Mouse (Mus musculus): ENCODE results near the gene Chmp1a. TPM values are rescaled to one million over a fixed set of nuclear protein-coding genes. Genes with fewer than 3 reads are reported as not detected.
A peak's percentile ranks its signal among the peaks of the same experiment; 100 is the strongest.
"Not testable (repeated sequence)": the region's sequence is repeated elsewhere in the genome, so short reads cannot be mapped to it uniquely, and the experiment has no call there.

Chmp1a gene
- polyA plus RNA-seq (2015; fragmentation: Nextera tagmentation; extraction: Ambion mirVana): 146 and 165 TPM in 2 replicates

DNA sequence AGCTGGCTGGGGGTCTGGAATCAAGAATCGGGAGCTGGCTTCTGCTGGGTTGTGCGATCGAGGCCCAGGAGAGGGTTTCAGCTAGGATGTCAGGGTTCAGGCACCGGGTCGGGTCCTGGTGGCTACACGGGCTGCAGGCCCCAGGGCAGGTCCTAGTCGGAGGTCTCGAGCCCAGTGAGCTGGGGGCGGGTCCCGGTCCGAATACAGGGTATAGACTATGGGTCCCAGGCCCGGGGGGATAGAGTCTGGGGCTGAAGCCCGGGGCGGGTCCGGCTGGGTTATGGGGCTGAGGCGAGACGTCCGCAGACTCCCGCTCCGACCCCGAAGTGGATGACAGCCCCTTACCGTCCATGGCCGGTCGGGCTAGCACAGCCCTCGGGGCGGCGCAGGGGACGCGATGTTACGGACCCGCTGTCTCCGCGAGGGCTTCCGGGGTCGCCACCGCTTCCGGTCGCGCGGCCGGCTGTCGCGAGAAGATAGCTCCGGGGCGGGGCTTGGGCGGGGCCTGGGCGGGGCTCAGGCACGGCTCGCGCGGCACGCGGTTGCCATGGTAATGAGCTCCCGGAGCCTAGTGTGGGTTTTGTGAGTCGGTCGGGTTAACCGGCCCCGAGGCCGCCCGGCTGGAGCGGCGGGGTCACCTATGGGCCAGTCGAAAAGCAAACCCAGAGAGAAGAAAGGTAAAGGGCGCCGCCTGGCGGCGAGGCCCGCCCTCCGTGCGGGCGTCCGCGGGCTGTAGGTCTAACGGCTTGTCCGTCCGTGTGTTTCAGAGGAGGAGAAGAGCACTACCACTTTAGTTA is at the start of gene Chmp1a, which contains the start of gene Spata33:
Gene Chmp1a (minus strand): TSS at position 443 of the 797 bp plus-strand sequence.
Gene Spata33 (plus strand): TSS at position 512 of the 797 bp plus-strand sequence.
- peak; percentile 95 for ATAC-seq (ENCODE audit: insufficient read depth, low FRiP score)
- peak within 1 kb of the TSS; percentile 92 for H3K4me2 ChIP-seq (ENCODE audit: low read depth, low read length)

GRCm38 (mm10) chr8:123257593-123257992 is 45.0 kb upstream of the Chmp1a start:
- not testable (repeated sequence) for H3K27me3 ChIP-seq (ENCODE audit: control insufficient read depth, insufficient read depth, low read length); H3K4me3 ChIP-seq (replicated peaks; ENCODE audit: low read length)

More for the DNA sequence above, at the start of gene Chmp1a, which contains the start of gene Spata33:
- peak within 1 kb of the TSS; percentile 66 for H3K27ac ChIP-seq (ENCODE audit: low read length)
- H3K27me3 ChIP-seq (ENCODE audit: control insufficient read depth, insufficient read depth, low read length): no peaks in the 10 kb centered on the region
- under 1% methylated on average over 76 of the region's 76 CpGs for WGBS
- 0 out of 2 replicates have a peak, but pooled peaks cover 5% of the 10 kb centered on the region for H3K36me3 ChIP-seq (ENCODE audit: control insufficient read depth, insufficient read depth, low read length)
- H3K4me1 ChIP-seq (ENCODE audit: control insufficient read depth, insufficient read depth, low read length): peaks cover 10% of the 10 kb centered on the region
- peak within 1 kb of the TSS; percentile 97 for H3K9ac ChIP-seq (ENCODE audit: low read length)
- no peaks in the 10 kb centered on the region for H3K9me3 ChIP-seq (replicated peaks; ENCODE audit: control insufficient read depth, low read length)
- H3K4me3 ChIP-seq (replicated peaks; ENCODE audit: low read length): peak within 1 kb of the TSS; percentile 93

GRCm38 (mm10) chr8:123257114-123257513 is 44.6 kb upstream of the Chmp1a start:
- 80% methylated on average over 3 of the region's 3 CpGs for WGBS
- H3K9ac ChIP-seq (ENCODE audit: low read length): no peak overlapping the region
- peaks cover 13% of the 10 kb centered on the region for H3K36me3 ChIP-seq (ENCODE audit: control insufficient read depth, insufficient read depth, low read length)
- H3K4me3 ChIP-seq (replicated peaks; ENCODE audit: low read length): no peak overlapping the region
- no peak overlapping the region for H3K27ac ChIP-seq (ENCODE audit: low read length)
- H3K4me2 ChIP-seq (ENCODE audit: low read depth, low read length): no peak overlapping the region
- ATAC-seq (ENCODE audit: insufficient read depth, low FRiP score): no peak
- H3K9me3 ChIP-seq (replicated peaks; ENCODE audit: control insufficient read depth, low read length): no peaks in the 10 kb centered on the region
- no peaks in the 10 kb centered on the region for H3K27me3 ChIP-seq (ENCODE audit: control insufficient read depth, insufficient read depth, low read length)
- peaks cover 20% of the 10 kb centered on the region for H3K4me1 ChIP-seq (ENCODE audit: control insufficient read depth, insufficient read depth, low read length)

More at GRCm38 (mm10) chr8:123257593-123257992, 45.0 kb upstream of the Chmp1a start:
- not testable (repeated sequence) for ATAC-seq (ENCODE audit: insufficient read depth, low FRiP score); H3K9ac ChIP-seq (ENCODE audit: low read length); H3K27ac ChIP-seq (ENCODE audit: low read length); H3K4me2 ChIP-seq (ENCODE audit: low read depth, low read length); H3K9me3 ChIP-seq (replicated peaks; ENCODE audit: control insufficient read depth, low read length)
- H3K4me1 ChIP-seq (ENCODE audit: control insufficient read depth, insufficient read depth, low read length): peaks cover 17% of the 10 kb centered on the region
- peaks cover 13% of the 10 kb centered on the region for H3K36me3 ChIP-seq (ENCODE audit: control insufficient read depth, insufficient read depth, low read length)
- 85% methylated on average over 8 of the region's 8 CpGs for WGBS

- peak overlapping the region; percentile 99 for H3K9ac ChIP-seq (ENCODE audit: low read length)
- peak overlapping the region; percentile 94 for H3K4me2 ChIP-seq (ENCODE audit: low read depth, low read length)
- H3K27me3 ChIP-seq (ENCODE audit: control insufficient read depth, insufficient read depth, low read length): no peaks in the 10 kb centered on the region
- no peak overlapping the region for H3K27ac ChIP-seq (ENCODE audit: low read length)
- 69% methylated on average over 6 of the region's 6 CpGs for WGBS
- H3K9me3 ChIP-seq (replicated peaks; ENCODE audit: control insufficient read depth, low read length): no peaks in the 10 kb centered on the region
- peaks cover 20% of the 10 kb centered on the region for H3K4me1 ChIP-seq (ENCODE audit: control insufficient read depth, insufficient read depth, low read length)
- no peak for ATAC-seq (ENCODE audit: insufficient read depth, low FRiP score)
- H3K4me3 ChIP-seq (replicated peaks; ENCODE audit: low read length): peak overlapping the region; percentile 99
- H3K36me3 ChIP-seq (ENCODE audit: control insufficient read depth, insufficient read depth, low read length): peaks cover 18% of the 10 kb centered on the region
Observed at GRCm38 (mm10) chr8:123255170-123255569, 42.6 kb upstream of the Chmp1a start.

GRCm38 (mm10) chr8:123254099-123254885 is 41.7 kb upstream of the Chmp1a start, which contains the start of the genes Zfp276 and Vps9d1:
TSS of gene Zfp276 (plus strand) at chr8:123254195.
TSS of gene Vps9d1 (minus strand) at chr8:123254348.
- H3K27me3 ChIP-seq (ENCODE audit: control insufficient read depth, insufficient read depth, low read length): no peaks in the 10 kb centered on the region
- peak within 1 kb of the TSS; percentile 86 for H3K27ac ChIP-seq (ENCODE audit: low read length)
- peak within 1 kb of the TSS; percentile 99 for H3K4me3 ChIP-seq (replicated peaks; ENCODE audit: low read length)
- H3K4me1 ChIP-seq (ENCODE audit: control insufficient read depth, insufficient read depth, low read length): peaks cover 20% of the 10 kb centered on the region
- H3K36me3 ChIP-seq (ENCODE audit: control insufficient read depth, insufficient read depth, low read length): peaks cover 13% of the 10 kb centered on the region
- peak within 1 kb of the TSS; percentile 94 for H3K4me2 ChIP-seq (ENCODE audit: low read depth, low read length)
- WGBS: under 1% methylated on average over 98 of the region's 99 CpGs
- no peaks in the 10 kb centered on the region for H3K9me3 ChIP-seq (replicated peaks; ENCODE audit: control insufficient read depth, low read length)
- H3K9ac ChIP-seq (ENCODE audit: low read length): peak within 1 kb of the TSS; percentile 99
- peak; percentile 96 for ATAC-seq (ENCODE audit: insufficient read depth, low FRiP score)

DNA sequence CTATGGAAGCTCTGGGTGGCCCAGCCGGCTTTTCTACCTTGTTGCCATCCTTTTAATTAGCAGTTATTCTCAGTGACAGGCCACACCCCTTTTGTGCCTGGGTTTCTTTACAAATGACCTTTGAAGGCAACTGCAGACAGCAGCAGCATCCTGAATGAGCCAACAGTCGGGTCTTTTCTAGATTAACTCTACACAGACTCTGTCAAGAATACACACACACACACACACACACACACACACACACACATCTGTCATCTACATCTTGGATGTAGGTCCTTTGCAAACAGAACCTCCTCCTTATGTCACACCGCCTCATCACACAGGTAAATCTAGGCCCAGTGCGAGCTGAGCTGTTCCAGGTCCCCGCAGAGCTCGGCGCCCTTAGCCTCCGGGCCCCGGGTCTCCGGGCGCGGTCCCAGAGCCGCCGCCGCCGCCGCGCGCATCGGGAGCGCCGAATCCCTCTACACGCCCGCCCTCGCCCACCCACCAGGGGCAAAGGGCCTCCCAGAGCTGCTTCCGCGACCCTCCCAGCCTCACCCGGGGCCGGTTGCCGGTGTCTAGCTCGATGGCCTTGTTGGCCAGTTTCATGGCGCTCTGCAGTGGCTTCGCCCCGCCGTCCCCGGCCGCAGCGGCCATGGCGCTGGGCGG is 41.0 kb upstream of the Chmp1a start:
- no peaks in the 10 kb centered on the region for H3K9me3 ChIP-seq (replicated peaks; ENCODE audit: control insufficient read depth, low read length)
- peak overlapping the region; percentile 99 for H3K4me3 ChIP-seq (replicated peaks; ENCODE audit: low read length)
- no peaks in the 10 kb centered on the region for H3K27me3 ChIP-seq (ENCODE audit: control insufficient read depth, insufficient read depth, low read length)
- peaks cover 17% of the 10 kb centered on the region for H3K36me3 ChIP-seq (ENCODE audit: control insufficient read depth, insufficient read depth, low read length)
- H3K4me1 ChIP-seq (ENCODE audit: control insufficient read depth, insufficient read depth, low read length): peaks cover 20% of the 10 kb centered on the region
- peak overlapping the region; percentile 71 for H3K4me2 ChIP-seq (ENCODE audit: low read depth, low read length)
- peak; percentile 19; the same call in 1 of the 2 replicates for ATAC-seq (ENCODE audit: insufficient read depth, low FRiP score)
- WGBS: under 1% methylated on average over 40 of the region's 40 CpGs
- H3K9ac ChIP-seq (ENCODE audit: low read length): peak overlapping the region; percentile 99
- peak overlapping the region; percentile 86 for H3K27ac ChIP-seq (ENCODE audit: low read length)

DNA sequence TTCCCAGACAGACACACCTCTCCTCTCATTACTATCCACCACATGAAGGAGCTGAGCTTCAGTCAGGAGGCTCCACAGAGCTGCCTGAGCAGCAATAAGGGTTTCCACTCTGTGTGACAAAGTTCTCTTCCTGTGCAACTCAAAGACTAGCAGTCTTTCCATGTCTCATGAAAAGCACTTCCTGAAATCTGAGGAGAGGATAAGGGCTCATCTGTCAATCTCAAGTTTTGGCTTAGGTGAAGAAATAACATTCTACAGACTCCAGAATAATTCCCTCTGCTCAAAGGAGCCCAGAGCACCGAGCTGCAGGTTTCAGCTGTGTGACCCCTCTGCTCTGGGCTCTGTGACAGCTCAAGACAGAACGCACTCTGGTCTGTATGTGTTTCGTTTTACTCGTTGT is 40.4 kb upstream of the Chmp1a start:
- Histone ChIP-seq H3K4me2 (ENCODE audit: low read depth, low read length) (peak overlapping the region; percentile 71), H3K9ac (ENCODE audit: low read length) (peak overlapping the region; percentile 99), H3K4me1 (ENCODE audit: control insufficient read depth, insufficient read depth, low read length) (peaks cover 20% of the 10 kb centered on the region), H3K4me3 (replicated peaks; ENCODE audit: low read length) (peak overlapping the region; percentile 99), H3K36me3 (ENCODE audit: control insufficient read depth, insufficient read depth, low read length) (peaks cover 14% of the 10 kb centered on the region; the same call in 1 of the 2 replicates), H3K9me3 (replicated peaks; ENCODE audit: control insufficient read depth, low read length) (no peaks in the 10 kb centered on the region), H3K27ac (ENCODE audit: low read length) (peak overlapping the region; percentile 29; the same call in 1 of the 2 replicates), H3K27me3 (ENCODE audit: control insufficient read depth, insufficient read depth, low read length) (no peaks in the 10 kb centered on the region)
- WGBS: 50% methylated on average over 4 of the region's 4 CpGs
- no peak for ATAC-seq (ENCODE audit: insufficient read depth, low FRiP score)

- no peak overlapping the region for H3K4me3 ChIP-seq (replicated peaks; ENCODE audit: low read length)
- no peak overlapping the region for H3K27ac ChIP-seq (ENCODE audit: low read length)
- no peak overlapping the region for H3K4me2 ChIP-seq (ENCODE audit: low read depth, low read length)
- no peaks in the 10 kb centered on the region for H3K27me3 ChIP-seq (ENCODE audit: control insufficient read depth, insufficient read depth, low read length)
- H3K4me1 ChIP-seq (ENCODE audit: control insufficient read depth, insufficient read depth, low read length): peaks cover 20% of the 10 kb centered on the region
- no peak overlapping the region for H3K9ac ChIP-seq (ENCODE audit: low read length)
- H3K36me3 ChIP-seq (ENCODE audit: control insufficient read depth, insufficient read depth, low read length): 0 out of 2 replicates have a peak, but pooled peaks cover 17% of the 10 kb centered on the region
- 96% methylated on average over 5 of the region's 5 CpGs for WGBS
- H3K9me3 ChIP-seq (replicated peaks; ENCODE audit: control insufficient read depth, low read length): no peaks in the 10 kb centered on the region
- ATAC-seq (ENCODE audit: insufficient read depth, low FRiP score): no peak
Observed at GRCm38 (mm10) chr8:123250940-123251339, 38.4 kb upstream of the Chmp1a start.

Measured in stomach, embryonic 16.5 days (tissue).